Mouse (Mus musculus): ENCODE measurements at regions not wholly inside any gene's neighbourhood (a gene's known extent, or its start where the extent isn't known, plus 50 kb on each side); places are given as distances from the start of the nearest gene placed in this dataset.

GRCm38 (mm10) chr1:163461194-163461593 is 57.7 kb upstream of the Gorab start:
- H3K27me3 ChIP-seq (ENCODE audit: control insufficient read depth, insufficient read depth, low read length) = no peaks in the 10 kb centered on the region
- no peaks in the 10 kb centered on the region for H3K36me3 ChIP-seq (ENCODE audit: control insufficient read depth, insufficient read depth, low read length)
- no peak overlapping the region for H3K9ac ChIP-seq (replicated peaks; ENCODE audit: low read depth, low read length)
- H3K4me2 ChIP-seq (ENCODE audit: low read depth, low read length) = no peak overlapping the region
- ATAC-seq (ENCODE audit: low read depth) = no peak
- no peak overlapping the region for H3K4me3 ChIP-seq (ENCODE audit: low read depth, low read length)
- no peak overlapping the region for H3K27ac ChIP-seq (ENCODE audit: low read depth, low read length)
- WGBS = 78% methylated on average over 13 of the region's 13 CpGs
- no peaks in the 10 kb centered on the region for H3K9me3 ChIP-seq (ENCODE audit: control insufficient read depth, low read length)
- H3K4me1 ChIP-seq (ENCODE audit: control insufficient read depth, insufficient read depth, low read length) = no peaks in the 10 kb centered on the region

- H3K27ac ChIP-seq (ENCODE audit: low read depth, low read length) = no peak overlapping the region
- H3K9me3 ChIP-seq (ENCODE audit: control insufficient read depth, low read length) = no peaks in the 10 kb centered on the region
- no peak overlapping the region for H3K4me3 ChIP-seq (ENCODE audit: low read depth, low read length)
- ATAC-seq (ENCODE audit: low read depth) = 0 out of 2 replicates have a peak, but pooled peaks have one; percentile 56
- H3K4me2 ChIP-seq (ENCODE audit: low read depth, low read length) = no peak overlapping the region
- no peak overlapping the region for H3K9ac ChIP-seq (replicated peaks; ENCODE audit: low read depth, low read length)
- no peaks in the 10 kb centered on the region for H3K36me3 ChIP-seq (ENCODE audit: control insufficient read depth, insufficient read depth, low read length)
- no peaks in the 10 kb centered on the region for H3K4me1 ChIP-seq (ENCODE audit: control insufficient read depth, insufficient read depth, low read length)
- no peaks in the 10 kb centered on the region for H3K27me3 ChIP-seq (ENCODE audit: control insufficient read depth, insufficient read depth, low read length)
- WGBS = 87% methylated on average over 8 of the region's 8 CpGs
These were observed 52.9 kb upstream of the Gorab start for GRCm38 (mm10) chr1:163456366-163456765.

All from neural tube, embryonic 14.5 days (tissue).